Mouse (Mus musculus) megakaryocyte, embryonic 14.5 days (primary cell): ENCODE measurements at regions not wholly inside any gene's neighbourhood (a gene's known extent, or its start where the extent isn't known, plus 50 kb on each side); places are given as distances from the start of the nearest gene placed in this dataset.

Experiments used
- H3K27me3 ChIP-seq: replicated peaks from 2 replicates; pipeline ENCODE3; 2012; ENCODE audit warnings: inconsistent platforms
- H3K36me3 ChIP-seq: replicated peaks from 2 replicates; pipeline ENCODE3; 2012; ENCODE audit warnings: low read length, inconsistent platforms, mixed read lengths
- H3K4me1 ChIP-seq: 2 replicates; pipeline ENCODE4 v1.6.1; 2012; ENCODE audit warnings: inconsistent platforms
- H3K4me3 ChIP-seq: replicated peaks from 2 replicates; pipeline ENCODE3; 2012; ENCODE audit warnings: moderate library complexity, mild to moderate bottlenecking, inconsistent platforms
- H3K9me3 ChIP-seq: 2 replicates; pipeline ENCODE4 v1.6.1; 2012; ENCODE audit warnings: inconsistent platforms
- FLI1 ChIP-seq: IDR thresholded peaks from 2 replicates; pipeline ENCODE4 v1.6.1; 2012; ENCODE audit warnings: low read length, inconsistent platforms, mixed read lengths
- GATA1 ChIP-seq: IDR thresholded peaks from 3 replicates; pipeline ENCODE4 v1.6.1; 2012; ENCODE audit warnings: mixed read lengths, low read length, inconsistent platforms, borderline replicate concordance

DNA sequence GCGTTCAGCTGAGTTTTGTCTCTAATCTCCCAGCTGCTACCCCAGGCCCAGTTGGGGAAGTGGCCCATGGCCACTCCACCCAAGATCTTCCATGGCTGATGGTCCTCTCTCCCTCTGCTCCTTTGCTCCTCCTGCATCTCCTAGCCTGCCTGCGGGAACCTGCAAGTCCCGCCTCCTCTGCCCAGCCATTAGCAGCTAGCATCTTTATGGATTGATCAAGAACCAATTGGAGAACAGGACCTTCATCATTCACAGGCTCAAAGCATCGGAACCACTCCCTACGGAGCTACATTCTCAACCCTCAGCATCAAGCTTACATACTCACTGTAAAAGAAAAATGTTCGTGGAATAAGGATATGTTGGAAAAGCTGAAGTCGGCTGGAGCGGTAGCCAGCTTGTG lies 52.5 kb upstream of the Arid2 start:
- H3K36me3 ChIP-seq: no peaks in the 10 kb centered on the region
- H3K4me1 ChIP-seq: peaks cover 9% of the 10 kb centered on the region
- H3K9me3 ChIP-seq: 0 out of 2 replicates have a peak, but pooled peaks cover 3% of the 10 kb centered on the region
- TF ChIP-seq GATA1 (no peak), FLI1 (no peak)
- H3K4me3 ChIP-seq: no peak overlapping the region
- H3K27me3 ChIP-seq: peaks cover 2% of the 10 kb centered on the region
